17 mouse cellular contexts compared by ENCODE assay signal in the genomic region with DNA sequence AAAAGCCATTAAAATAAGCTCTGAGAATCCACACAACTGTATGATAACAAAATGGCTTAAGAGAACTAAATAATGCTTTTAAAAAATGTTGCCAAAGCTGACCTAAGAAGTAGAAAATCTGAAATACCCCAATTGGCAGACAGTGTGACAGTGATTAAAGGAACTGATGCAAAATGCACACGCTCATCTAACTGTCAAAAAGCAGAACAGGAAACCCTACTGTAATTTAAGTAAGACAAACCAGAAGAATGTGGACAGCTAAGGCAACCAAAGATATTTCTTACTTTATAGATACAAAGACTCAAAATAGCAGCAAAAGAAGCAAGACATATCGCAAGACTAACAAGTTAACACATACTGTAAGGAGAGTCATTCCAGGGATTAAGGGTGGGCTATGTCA.
"Had no signal": no experiment of that assay in that cellular context is flagged by ENCODE, and none has a peak within 500 bp of the region (broad histone marks: within the 10 kb centered on the region; RNA-seq: fewer than 3 reads in every experiment).

No protein-coding gene starts in this region.

- H3K4me3 ChIP-seq: layer of hippocampus, adult 2 months; limb, embryonic 13.5 days; liver, embryonic 15.5 days; midbrain, embryonic 13.5 days; neural tube, embryonic 12.5 days had no signal

- DNase-seq: kidney, adult 8-10 months; kidney, postnatal 10 days; kidney, postnatal 4 days; left cerebral cortex, postnatal 4 days; lung, adult 2 months; lung, postnatal 4 days; retina, postnatal 1 day; right cerebral cortex, postnatal 14 days; thymus, adult 18-20 months; thymus, postnatal 25 days had no signal

- H3K27ac ChIP-seq: layer of hippocampus, adult 2 months; limb, embryonic 13.5 days; liver, embryonic 15.5 days; midbrain, embryonic 13.5 days; neural tube, embryonic 12.5 days had no signal

- H3K27me3 ChIP-seq: limb, embryonic 13.5 days; liver, embryonic 15.5 days; midbrain, embryonic 13.5 days; neural tube, embryonic 12.5 days had no signal

- H3K9me3 ChIP-seq: limb, embryonic 13.5 days; liver, embryonic 15.5 days; midbrain, embryonic 13.5 days; neural tube, embryonic 12.5 days had no signal

- ATAC-seq: intestine, embryonic 16.5 days; lung, postnatal 0 days; midbrain, embryonic 13.5 days had no signal

- H3K9ac ChIP-seq: limb, embryonic 13.5 days; liver, embryonic 15.5 days; midbrain, embryonic 13.5 days; neural tube, embryonic 12.5 days had no signal

- H3K4me1 ChIP-seq: liver, embryonic 15.5 days; midbrain, embryonic 13.5 days had no signal
